Mouse (Mus musculus): ENCODE data around the gene Yes1.

The Yes1 gene

GRCm38 (mm10) chr5:32610801-32611340 lies at the start of gene Yes1:
TSS of gene Yes1 (plus strand) at chr5:32611171.
- no peak for TF ChIP-seq GATA4 (IDR thresholded peaks at IDR 0.05; ENCODE audit: insufficient replicate concordance, low read length)

- TF ChIP-seq GATA4 (IDR thresholded peaks at IDR 0.05; ENCODE audit: insufficient replicate concordance, low read length), result no peak
These were observed 46.3 kb upstream of the Yes1 start for GRCm38 (mm10) chr5:32564697-32565096.

- TF ChIP-seq GATA4 (IDR thresholded peaks at IDR 0.05; ENCODE audit: insufficient replicate concordance, low read length), result no peak
These were observed 39.2 kb upstream of the Yes1 start for GRCm38 (mm10) chr5:32571802-32572201.

- TF ChIP-seq GATA4 (IDR thresholded peaks at IDR 0.05; ENCODE audit: insufficient replicate concordance, low read length), result no peak
These were observed 22.8 kb upstream of the Yes1 start for GRCm38 (mm10) chr5:32588136-32588535.

- no peak for TF ChIP-seq GATA4 (IDR thresholded peaks at IDR 0.05; ENCODE audit: insufficient replicate concordance, low read length)
These were observed 17.2 kb upstream of the Yes1 start for GRCm38 (mm10) chr5:32593793-32594192.

- 0 out of 2 replicates have a peak, but pooled peaks have one; percentile 57 for TF ChIP-seq GATA4 (IDR thresholded peaks at IDR 0.05; ENCODE audit: insufficient replicate concordance, low read length)
These were observed 16.6 kb upstream of the Yes1 start for GRCm38 (mm10) chr5:32594358-32594757.

GRCm38 (mm10) chr5:32605911-32606310 lies 5.1 kb upstream of the Yes1 start:
- no peak for TF ChIP-seq GATA4 (IDR thresholded peaks at IDR 0.05; ENCODE audit: insufficient replicate concordance, low read length)

GRCm38 (mm10) chr5:32607776-32608355 lies 3.1 kb upstream of the Yes1 start:
- TF ChIP-seq GATA4 (IDR thresholded peaks at IDR 0.05; ENCODE audit: insufficient replicate concordance, low read length), result peak; percentile 55; the same call in 1 of the 2 replicates

GRCm38 (mm10) chr5:32608516-32608915 lies 2.5 kb upstream of the Yes1 start:
- TF ChIP-seq GATA4 (IDR thresholded peaks at IDR 0.05; ENCODE audit: insufficient replicate concordance, low read length), result no peak

GRCm38 (mm10) chr5:32610064-32610800 lies 739 bp upstream of the Yes1 start:
- TF ChIP-seq GATA4 (IDR thresholded peaks at IDR 0.05; ENCODE audit: insufficient replicate concordance, low read length), result peak; percentile 70; the same call in 1 of the 2 replicates

GRCm38 (mm10) chr5:32611341-32611961 lies 480 bp downstream of the Yes1 start:
- no peak for TF ChIP-seq GATA4 (IDR thresholded peaks at IDR 0.05; ENCODE audit: insufficient replicate concordance, low read length)

- TF ChIP-seq GATA4 (IDR thresholded peaks at IDR 0.05; ENCODE audit: insufficient replicate concordance, low read length), result no peak
These were observed 3.3 kb downstream of the Yes1 start for GRCm38 (mm10) chr5:32614291-32614690.

GRCm38 (mm10) chr5:32614691-32615090 lies 3.7 kb downstream of the Yes1 start:
- no peak for TF ChIP-seq GATA4 (IDR thresholded peaks at IDR 0.05; ENCODE audit: insufficient replicate concordance, low read length)

GRCm38 (mm10) chr5:32617851-32618250 lies 6.9 kb downstream of the Yes1 start:
- TF ChIP-seq GATA4 (IDR thresholded peaks at IDR 0.05; ENCODE audit: insufficient replicate concordance, low read length), result no peak

- no peak for TF ChIP-seq GATA4 (IDR thresholded peaks at IDR 0.05; ENCODE audit: insufficient replicate concordance, low read length)
These were observed 12.7 kb downstream of the Yes1 start for GRCm38 (mm10) chr5:32623649-32624048.

- TF ChIP-seq GATA4 (IDR thresholded peaks at IDR 0.05; ENCODE audit: insufficient replicate concordance, low read length), result no peak
These were observed 13.8 kb downstream of the Yes1 start for GRCm38 (mm10) chr5:32624777-32625176.

All from liver, adult (tissue).